Mouse (Mus musculus) liver, postnatal 0 days (tissue): ENCODE measurements at regions not wholly inside any gene's neighbourhood (a gene's known extent, or its start where the extent isn't known, plus 50 kb on each side); places are given as distances from the start of the nearest gene placed in this dataset.
"Not testable (repeated sequence)": the region's sequence is repeated elsewhere in the genome, so short reads cannot be mapped to it uniquely, and the experiment has no call there.

Experiments used
- CTCF ChIP-seq: sonication (generic); IDR thresholded peaks from 2 replicates; pipeline ENCODE4 v1.5.1; 2016; ENCODE audit warnings: antibody characterized with exemption, low read depth
- EP300 ChIP-seq: IDR thresholded peaks from 2 replicates; pipeline ENCODE4 v1.6.1; 2016; ENCODE audit warnings: antibody characterized with exemption, low read depth, mild to moderate bottlenecking

DNA sequence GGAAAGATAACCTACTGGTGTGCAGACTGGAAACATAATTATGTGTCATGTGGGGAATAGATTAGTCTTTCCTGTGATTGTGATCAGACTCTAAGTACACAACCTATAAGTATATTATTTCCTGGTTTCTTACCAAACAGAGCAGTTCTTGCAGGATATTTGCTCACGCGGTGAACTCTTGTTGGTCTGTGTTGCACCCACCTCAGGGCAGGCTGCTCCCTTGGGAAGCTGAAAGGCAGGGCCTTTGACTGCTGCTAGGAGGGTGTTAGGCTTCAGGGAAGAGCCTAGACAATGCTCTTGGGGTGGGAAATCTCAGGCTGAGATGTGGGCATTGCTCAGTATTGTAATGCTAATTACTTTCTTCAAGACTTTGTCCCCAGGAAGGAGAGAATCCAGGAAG is 247.5 kb downstream of the Samd9l start:
- TF ChIP-seq EP300, CTCF: not testable (repeated sequence)
